Mouse (Mus musculus): Measurements from ENCODE around the gene E030030I06Rik.
"Not testable (repeated sequence)": the region's sequence is repeated elsewhere in the genome, so short reads cannot be mapped to it uniquely, and the experiment has no call there.

GRCm38 (mm10) chr10:22172431-22173334, 23.6 kb upstream of the E030030I06Rik start:
- not testable (repeated sequence) for TF ChIP-seq CTCF (IDR thresholded peaks at IDR 0.05; ENCODE audit: control insufficient read depth, insufficient read depth, low read length); POLR2A (IDR thresholded peaks at IDR 0.05; ENCODE audit: borderline replicate concordance, control insufficient read depth, low read depth, low read length)
